Mouse (Mus musculus) cortical plate, adult 2 months (tissue): Measurements from ENCODE around the gene Gpkow.

Experiments
- CTCF ChIP-seq: fragments of 200-500 bp; IDR thresholded peaks from 2 replicates; pipeline ENCODE4 v1.5.1; 2011; ENCODE audit warnings: mild to moderate bottlenecking, control low read depth, low read length; ENCODE audit not compliant: insufficient read depth; ENCODE audit errors: extremely low read depth
- POLR2A ChIP-seq: fragments of 200-500 bp; IDR thresholded peaks from 2 replicates; pipeline ENCODE4 v1.6.1; 2011; ENCODE audit warnings: mild to moderate bottlenecking, low read length, control low read depth; ENCODE audit not compliant: insufficient read depth; ENCODE audit errors: extremely low read depth

GRCm38 (mm10) chrX:7661086-7661485 lies 35.8 kb upstream of the Gpkow start:
- TF ChIP-seq CTCF = no peak
- TF ChIP-seq POLR2A = no peak
